Mouse (Mus musculus) gastrocnemius, adult 2 months (tissue): Measurements from ENCODE around the gene Gramd1b. TPM values are rescaled to one million over a fixed set of nuclear protein-coding genes. Genes with fewer than 3 reads are reported as not detected.

Experiments used
- DNase-seq: peaks from one replicate; pipeline ENCODE4 v3.0.0; 2022
- H3K27ac ChIP-seq: fragments of 200-600 bp; 2 replicates; pipeline ENCODE4 v1.8.1; 2022; ENCODE audit warnings: mild to moderate bottlenecking
- H3K4me3 ChIP-seq: fragments of 200-600 bp; 2 replicates; pipeline ENCODE4 v1.8.1; 2022; ENCODE audit warnings: mild to moderate bottlenecking, moderate library complexity
- CTCF ChIP-seq: fragments of 200-600 bp; IDR thresholded peaks from 2 replicates; pipeline ENCODE4 v1.8.1; 2022; ENCODE audit warnings: antibody characterized with exemption, mild to moderate bottlenecking, moderate library complexity
- intact Hi-C: fragments of 180-260 bp; cut with DNase I; formaldehyde crosslinking; loops from one replicate; pipeline ENCODE4 v1.15.1; 2025
- total RNA-seq, 2 experiments: library from RNA; stranded (reverse); gene quantifications; 2 replicates each; pipeline ENCODE4 v1.2.3; 2021

Gramd1b gene
- total RNA-seq, 2 experiments from 2014 or later, result 5.3 to 8.2 TPM

DNA sequence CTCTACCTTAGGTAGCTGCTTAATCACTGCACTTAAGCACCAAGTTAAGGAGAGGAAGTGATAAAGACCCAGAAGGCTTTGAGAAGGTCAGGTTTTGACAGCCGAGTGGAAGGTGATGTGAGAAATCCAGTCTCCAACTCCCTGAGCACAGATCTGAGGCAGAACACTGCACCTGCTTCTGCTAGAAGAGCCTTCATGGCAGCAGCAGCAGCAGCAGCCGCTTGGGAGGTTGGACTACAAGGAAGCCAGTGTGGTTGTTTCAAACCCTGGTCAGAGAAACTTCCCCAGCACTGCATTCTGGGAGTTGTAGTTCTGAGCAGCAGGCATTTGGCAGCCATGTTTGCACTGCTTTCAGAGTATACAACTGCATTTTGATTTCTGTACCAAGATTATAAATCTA is 134.1 kb downstream of the Gramd1b start:
- peak overlapping the region; percentile 70 for H3K4me3 ChIP-seq
- intact Hi-C loops, result loop anchor here (10.0 kb wide), 1 partner anchor 172 kb away; no protein-coding TSS in a partner anchor
- peak overlapping the region; percentile 76 for H3K27ac ChIP-seq
- no peak for TF ChIP-seq CTCF
- DNase-seq, result peak; percentile 57

GRCm38 (mm10) chr9:40396171-40396570 is 135.0 kb downstream of the Gramd1b start:
- intact Hi-C loops, result loop anchor here (10.0 kb wide), 1 partner anchor 171 kb away; no protein-coding TSS in a partner anchor
- TF ChIP-seq CTCF, result no peak
- H3K4me3 ChIP-seq, result no peak overlapping the region
- DNase-seq, result no peak
- no peak overlapping the region for H3K27ac ChIP-seq

DNA sequence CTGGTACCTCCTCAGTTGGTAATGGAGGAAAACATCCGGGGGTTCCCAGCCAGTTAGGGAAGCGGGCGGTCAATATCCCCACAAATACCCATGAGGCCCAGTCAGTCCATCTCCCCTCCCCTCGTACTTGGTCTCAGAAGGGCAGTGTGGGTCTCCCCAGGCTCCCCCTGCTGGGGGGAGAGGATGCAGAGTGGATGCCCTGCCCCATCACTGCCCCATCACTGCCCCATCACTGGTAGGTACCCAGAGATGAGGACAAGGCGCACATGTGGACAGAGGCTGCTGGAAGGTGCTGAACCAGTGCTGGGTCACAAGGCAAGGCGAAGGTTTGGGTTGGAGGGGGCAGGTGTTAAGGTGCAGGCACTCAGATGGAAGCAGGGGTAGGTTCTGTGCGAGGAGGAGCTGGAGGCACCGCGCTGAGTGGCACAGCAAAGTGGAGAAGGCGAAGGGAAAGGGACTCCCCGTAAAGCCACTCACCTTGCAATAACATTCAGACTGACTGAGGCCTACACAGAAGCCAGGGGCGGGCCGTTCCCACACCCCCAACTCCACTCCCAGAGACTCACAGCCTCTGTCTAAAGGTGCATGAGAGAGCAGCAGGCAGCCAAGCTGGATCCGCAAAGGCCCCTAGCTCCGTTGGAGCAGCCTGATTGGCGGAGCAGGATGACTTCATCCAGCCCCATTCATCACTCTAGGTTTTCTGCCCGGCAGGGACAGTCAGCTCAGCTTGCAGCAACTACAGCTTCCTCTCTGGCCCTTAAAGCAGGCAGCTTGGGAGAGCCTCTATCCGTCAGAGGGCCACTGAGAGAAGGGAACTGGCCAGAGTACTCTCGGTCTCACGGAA is 139.1 kb downstream of the Gramd1b start:
- DNase-seq, result no peak
- no peak overlapping the region for H3K27ac ChIP-seq
- TF ChIP-seq CTCF, result peak; percentile 3; the same call in 1 of the 2 replicates
- H3K4me3 ChIP-seq, result no peak overlapping the region
- intact Hi-C loops, result loop anchor here (5.0 to 10.0 kb wide), 2 partner anchors 60 to 167 kb away; no protein-coding TSS in a partner anchor

DNA sequence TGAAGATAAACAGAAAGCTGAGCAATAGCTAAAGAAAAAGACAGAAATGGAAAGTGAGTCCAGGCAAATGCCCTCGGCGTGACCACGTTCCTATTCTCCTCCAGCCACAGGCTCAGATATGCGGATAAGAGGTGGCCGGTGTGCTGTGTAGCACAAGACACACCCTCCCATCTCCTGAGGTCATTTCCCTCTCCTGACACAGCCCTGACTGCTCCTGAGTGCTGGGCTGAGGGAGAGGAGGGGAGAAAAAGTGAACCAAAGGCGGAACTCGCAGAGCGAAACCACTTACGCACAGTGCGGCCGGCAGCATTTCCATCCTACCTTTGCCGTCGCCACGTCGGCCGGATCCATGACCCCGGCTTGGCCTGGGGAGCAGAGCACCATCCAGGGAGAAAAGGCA is 139.8 kb downstream of the Gramd1b start:
- TF ChIP-seq CTCF, result no peak
- DNase-seq, result no peak
- H3K27ac ChIP-seq, result no peak overlapping the region
- intact Hi-C loops, result loop anchor here (5.0 to 10.0 kb wide), 2 partner anchors 59 to 167 kb away; no protein-coding TSS in a partner anchor
- no peak overlapping the region for H3K4me3 ChIP-seq

DNA sequence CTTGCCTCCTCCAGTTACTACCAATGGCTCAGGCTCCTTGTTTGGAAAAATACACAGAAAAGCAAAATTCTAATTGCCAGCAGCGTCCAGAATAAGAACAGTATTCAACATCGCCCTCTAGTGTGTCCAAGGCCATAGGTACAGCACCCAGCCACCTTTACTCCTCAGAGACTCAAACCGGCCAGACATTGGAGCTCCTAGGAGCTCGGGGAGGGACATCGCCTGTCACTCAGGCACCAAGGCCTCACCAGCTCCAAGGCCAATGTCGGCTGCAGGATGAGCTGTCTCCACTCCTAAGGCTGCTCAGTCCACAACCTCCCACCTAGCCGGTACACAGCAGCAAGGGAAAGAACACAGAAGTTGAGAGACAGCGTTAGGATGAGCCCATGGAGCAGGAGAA is 140.3 kb downstream of the Gramd1b start:
- peak; percentile 55 for TF ChIP-seq CTCF
- Histone ChIP-seq H3K4me3 (no peak overlapping the region), H3K27ac (no peak overlapping the region)
- no peak for DNase-seq
- intact Hi-C loops, result loop anchor here (5.0 to 10.0 kb wide), 2 partner anchors 59 to 166 kb away; no protein-coding TSS in a partner anchor

GRCm38 (mm10) chr9:40390396-40390760 is 140.8 kb downstream of the Gramd1b start:
- DNase-seq, result no peak
- TF ChIP-seq CTCF, result no peak
- Histone ChIP-seq H3K27ac (no peak overlapping the region), H3K4me3 (no peak overlapping the region)
- intact Hi-C loops, result loop anchor here (5.0 to 10.0 kb wide), 2 partner anchors 58 to 166 kb away; no protein-coding TSS in a partner anchor

GRCm38 (mm10) chr9:40389669-40390395 is 141.4 kb downstream of the Gramd1b start:
- Histone ChIP-seq H3K4me3 (no peak overlapping the region), H3K27ac (no peak overlapping the region)
- TF ChIP-seq CTCF, result no peak
- DNase-seq, result no peak
- intact Hi-C loops, result loop anchor here (5.0 to 10.0 kb wide), 3 partner anchors 38 to 165 kb away; no protein-coding TSS in a partner anchor

DNA sequence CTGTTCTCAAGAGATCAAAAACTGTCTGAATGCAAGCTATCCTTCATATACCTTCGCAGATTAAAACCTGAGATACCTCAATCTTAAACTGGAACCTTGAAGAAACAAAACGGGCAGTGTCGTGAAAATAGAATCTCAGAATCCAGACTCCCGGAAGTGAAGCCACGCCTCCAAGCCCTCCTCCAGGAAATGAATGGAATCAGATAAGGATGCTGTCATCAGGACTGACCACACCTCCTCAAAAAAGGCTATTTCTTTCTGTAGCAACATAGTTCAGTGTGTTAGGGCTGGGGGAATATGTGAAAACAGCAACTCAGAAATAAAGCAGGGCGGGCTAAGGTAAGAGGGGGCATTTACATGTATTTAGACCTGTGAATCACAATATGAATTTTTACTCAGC is 142.0 kb downstream of the Gramd1b start:
- H3K27ac ChIP-seq, result no peak overlapping the region
- H3K4me3 ChIP-seq, result no peak overlapping the region
- DNase-seq, result no peak
- intact Hi-C loops, result loop anchor here (5.0 kb wide), 1 partner anchor 37 kb away; no protein-coding TSS in a partner anchor
- no peak for TF ChIP-seq CTCF

- DNase-seq, result no peak
- no peak overlapping the region for H3K4me3 ChIP-seq
- no peak overlapping the region for H3K27ac ChIP-seq
- intact Hi-C loops, result loop anchor here (5.0 kb wide), 1 partner anchor 32 kb away; no protein-coding TSS in a partner anchor
- TF ChIP-seq CTCF, result no peak
Measured at GRCm38 (mm10) chr9:40384781-40385180, 146.4 kb downstream of the Gramd1b start.

GRCm38 (mm10) chr9:40382508-40382907 is 148.7 kb downstream of the Gramd1b start:
- Histone ChIP-seq H3K4me3 (no peak overlapping the region), H3K27ac (no peak overlapping the region)
- TF ChIP-seq CTCF, result no peak
- intact Hi-C loops, result no loop called here
- DNase-seq, result no peak

GRCm38 (mm10) chr9:40381416-40382411 is 149.5 kb downstream of the Gramd1b start:
- TF ChIP-seq CTCF, result no peak
- Histone ChIP-seq H3K27ac (no peak overlapping the region), H3K4me3 (no peak overlapping the region)
- intact Hi-C loops, result no loop called here
- DNase-seq, result no peak
